ENCODE assay signal across 19 mouse cellular contexts in the genomic region with DNA sequence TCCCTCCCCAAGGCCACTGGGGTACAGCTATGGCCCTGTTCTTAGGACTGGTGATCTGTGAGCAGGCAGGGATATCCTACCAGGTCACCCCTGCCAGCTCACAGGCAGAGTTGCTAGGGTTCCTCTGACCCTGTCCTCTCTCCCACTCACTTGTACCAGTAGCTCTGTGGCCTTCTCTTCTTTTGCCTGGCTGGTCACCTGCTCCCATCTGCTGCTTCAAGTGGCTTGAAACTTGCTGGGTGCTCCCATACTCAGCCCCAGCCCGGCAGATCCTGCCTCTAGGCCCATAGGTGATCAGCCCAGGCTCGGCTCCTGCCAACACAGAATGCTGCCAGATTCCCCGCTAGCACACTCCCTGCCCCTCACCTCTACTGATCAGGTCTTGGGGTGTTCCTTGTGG. TPM values are rescaled to one million over a fixed set of nuclear protein-coding genes. Genes with fewer than 3 reads are reported as not detected.
DNase-seq lines count a peak whose midpoint lies in the region; ATAC-seq and TF ChIP-seq lines count a peak whose summit lies in the region.
"Had no signal": no experiment of that assay in that cellular context is flagged by ENCODE, and none has a peak within 500 bp of the region (broad histone marks: within the 10 kb centered on the region; RNA-seq: fewer than 3 reads in every experiment).

No protein-coding gene starts in this region.

- H3K9ac ChIP-seq in lung, embryonic 16.5 days (ENCODE audit: low read length), result no peak overlapping the region
- no peak overlapping the region for H3K9ac ChIP-seq in stomach, embryonic 14.5 days (replicated peaks; ENCODE audit: low read depth, low read length)
- no peak overlapping the region for H3K9ac ChIP-seq in stomach, postnatal 0 days (ENCODE audit: low read length)
- H3K9ac ChIP-seq: limb, embryonic 15.5 days had no signal

- H3K27ac ChIP-seq in lung, embryonic 16.5 days (ENCODE audit: low read length), result no peak overlapping the region
- no peak overlapping the region; the same call in 1 of the 2 replicates for H3K27ac ChIP-seq in stomach, embryonic 14.5 days (ENCODE audit: low read length)
- H3K27ac ChIP-seq in stomach, postnatal 0 days (replicated peaks), result no peak overlapping the region
- H3K27ac ChIP-seq: limb, embryonic 15.5 days had no signal

- peak; percentile 15 for ATAC-seq in lung, embryonic 16.5 days (ENCODE audit: low read depth)
- 0 out of 2 replicates have a peak, but pooled peaks have one; percentile 10 for ATAC-seq in stomach, embryonic 14.5 days (ENCODE audit: insufficient number of reproducible peaks, insufficient read depth, low FRiP score, low read depth)
- ATAC-seq in stomach, postnatal 0 days (ENCODE audit: low FRiP score, low TSS enrichment), result no peak
- ATAC-seq: forebrain, embryonic 14.5 days; inflammation-experienced regulatory T-cells, adult 6 months had no signal

- no peak for TF ChIP-seq CTCF in stomach, postnatal 0 days (IDR thresholded peaks at IDR 0.05; ENCODE audit: low read depth)

- no peak overlapping the region for H3K4me2 ChIP-seq in lung, embryonic 16.5 days (ENCODE audit: low read depth, low read length)
- no peak overlapping the region for H3K4me2 ChIP-seq in stomach, embryonic 14.5 days (replicated peaks; ENCODE audit: low read depth, low read length)
- H3K4me2 ChIP-seq in stomach, postnatal 0 days (replicated peaks; ENCODE audit: low read depth), result no peak overlapping the region
- H3K4me2 ChIP-seq: heart, embryonic 12.5 days; limb, embryonic 15.5 days had no signal

- peak; percentile 43 to 65 for DNase-seq in cerebellum, postnatal 25 days
- no peak for DNase-seq in cerebellum, adult 8-10 months
- DNase-seq in lung, postnatal 14 days, result no peak
- no peak for DNase-seq in stomach, postnatal 0 days (ENCODE audit: low spot score)
- peak; percentile 62 for DNase-seq in retina, postnatal 1 day
- no peak for DNase-seq in urinary bladder, postnatal 25 days (ENCODE audit: low spot score)
- DNase-seq: adrenal gland, postnatal 10 days; cerebellum, adult 2 months; kidney, adult 8-10 months; kidney, postnatal 25 days; layer of hippocampus, adult 9-11 months; lung, adult 18-20 months; thymus, adult 18-20 months had no signal

- 36% methylated on average over 3 of the region's 3 CpGs for WGBS in lung, embryonic 16.5 days
- 62% methylated on average over 3 of the region's 3 CpGs for WGBS in stomach, embryonic 14.5 days
- WGBS in stomach, postnatal 0 days, result 49% methylated on average over 3 of the region's 3 CpGs

- H3K36me3 ChIP-seq in lung, embryonic 16.5 days (ENCODE audit: control insufficient read depth, insufficient read depth, low read length), result peaks cover 8% of the 10 kb centered on the region
- peaks cover 6% of the 10 kb centered on the region for H3K36me3 ChIP-seq in stomach, embryonic 14.5 days (ENCODE audit: control insufficient read depth, insufficient read depth, low read length)
- peaks cover 11% of the 10 kb centered on the region for H3K36me3 ChIP-seq in stomach, postnatal 0 days (ENCODE audit: control insufficient read depth, insufficient read depth, low read length)

- no peaks in the 10 kb centered on the region for H3K27me3 ChIP-seq in lung, embryonic 16.5 days (ENCODE audit: control insufficient read depth, insufficient read depth, low read depth, low read length)
- H3K27me3 ChIP-seq in stomach, embryonic 14.5 days (ENCODE audit: control insufficient read depth, insufficient read depth, low read length), result no peaks in the 10 kb centered on the region
- no peaks in the 10 kb centered on the region for H3K27me3 ChIP-seq in stomach, postnatal 0 days (ENCODE audit: control insufficient read depth, insufficient read depth, low read length)
- H3K27me3 ChIP-seq: heart, embryonic 12.5 days; limb, embryonic 15.5 days had no signal

- no peak overlapping the region for H3K4me3 ChIP-seq in lung, embryonic 16.5 days (ENCODE audit: low read length)
- H3K4me3 ChIP-seq in stomach, embryonic 14.5 days (ENCODE audit: low read depth, low read length), result no peak overlapping the region
- no peak overlapping the region for H3K4me3 ChIP-seq in stomach, postnatal 0 days (ENCODE audit: low read depth, low read length)
- H3K4me3 ChIP-seq: heart, embryonic 12.5 days; limb, embryonic 15.5 days had no signal

- no peak for TF ChIP-seq EP300 in stomach, postnatal 0 days (optimal IDR thresholded peaks at IDR 0.05)

- H3K9me3 ChIP-seq in lung, embryonic 16.5 days (ENCODE audit: control insufficient read depth, low read length), result no peaks in the 10 kb centered on the region
- H3K9me3 ChIP-seq in stomach, embryonic 14.5 days (ENCODE audit: control insufficient read depth, low read depth, low read length), result no peaks in the 10 kb centered on the region
- no peaks in the 10 kb centered on the region for H3K9me3 ChIP-seq in stomach, postnatal 0 days (ENCODE audit: control insufficient read depth, low read length)
- H3K9me3 ChIP-seq: limb, embryonic 15.5 days had no signal

- peaks cover 12% of the 10 kb centered on the region for H3K4me1 ChIP-seq in lung, embryonic 16.5 days (replicated peaks; ENCODE audit: control insufficient read depth, insufficient read depth, low read length)
- H3K4me1 ChIP-seq in stomach, embryonic 14.5 days (ENCODE audit: control insufficient read depth, insufficient read depth, low read length), result peaks cover 26% of the 10 kb centered on the region
- no peaks in the 10 kb centered on the region for H3K4me1 ChIP-seq in stomach, postnatal 0 days (replicated peaks; ENCODE audit: control insufficient read depth, insufficient read depth)

RNA-seq across cellular contexts. Expression of a gene that starts 12.5 kb away (rescaled TPM):
- 22.1 and 32.4 TPM in 2 replicates for polyA plus RNA-seq in lung, embryonic 16.5 days (2015; fragmentation: Nextera tagmentation; extraction: Ambion mirVana)
- 26.5 and 29.9 TPM in 2 replicates for polyA plus RNA-seq in stomach, embryonic 14.5 days (2014; fragmentation: Nextera tagmentation; extraction: Ambion mirVana)
- polyA plus RNA-seq in stomach, postnatal 0 days (2015; fragmentation: Nextera tagmentation; extraction: Ambion mirVana), result 19.2 and 20.4 TPM in 2 replicates

RNA-seq across cellular contexts. Expression of a gene that starts 27.4 kb away (rescaled TPM):
- polyA plus RNA-seq in lung, embryonic 16.5 days (2015; fragmentation: Nextera tagmentation; extraction: Ambion mirVana), result 615 and 635 TPM in 2 replicates
- 797 and 911 TPM in 2 replicates for polyA plus RNA-seq in stomach, embryonic 14.5 days (2014; fragmentation: Nextera tagmentation; extraction: Ambion mirVana)
- polyA plus RNA-seq in stomach, postnatal 0 days (2015; fragmentation: Nextera tagmentation; extraction: Ambion mirVana), result 491 and 514 TPM in 2 replicates

RNA-seq across cellular contexts. Expression of a gene that starts 49.8 kb away (rescaled TPM):
- 11.6 and 12.4 TPM in 2 replicates for polyA plus RNA-seq in lung, embryonic 16.5 days (2015; fragmentation: Nextera tagmentation; extraction: Ambion mirVana)
- polyA plus RNA-seq in stomach, embryonic 14.5 days (2014; fragmentation: Nextera tagmentation; extraction: Ambion mirVana), result 15.7 and 16.0 TPM in 2 replicates
- polyA plus RNA-seq in stomach, postnatal 0 days (2015; fragmentation: Nextera tagmentation; extraction: Ambion mirVana), result 8.7 and 9.2 TPM in 2 replicates
- polyA plus RNA-seq: inflammation-experienced regulatory T-cells, adult 6 months had no signal

Comparison
In these comparisons a context has a peak if more than half of its experiments do, and no peak if none do; other contexts are left out.
1. DNase-seq: peak in cerebellum, postnatal 25 days (2 of 2) and retina, postnatal 1 day (single experiment); none in cerebellum, adult 8-10 months (single experiment), lung, postnatal 14 days (single experiment), stomach, postnatal 0 days (single experiment) and urinary bladder, postnatal 25 days (single experiment).